Mouse (Mus musculus) CD4-positive, CD25-positive, alpha-beta regulatory T cell, adult 2 months (primary cell): ENCODE data around the gene Arl15.

Source experiments
- DNase-seq: peaks from one replicate; pipeline ENCODE4 v3.0.0-alpha.2; 2012; ENCODE audit warnings: low read depth, low spot score

Arl15 gene

GRCm38 (mm10) chr13:113915700-113916099 is 121.4 kb downstream of the Arl15 start:
- no peak for DNase-seq

- DNase-seq = no peak
These were observed 122.5 kb downstream of the Arl15 start for GRCm38 (mm10) chr13:113916761-113917160.

GRCm38 (mm10) chr13:113917376-113917775 is 123.1 kb downstream of the Arl15 start:
- DNase-seq = no peak

GRCm38 (mm10) chr13:113917868-113918411 is 123.6 kb downstream of the Arl15 start:
- no peak for DNase-seq

- DNase-seq = no peak
These were observed 124.4 kb downstream of the Arl15 start for GRCm38 (mm10) chr13:113918668-113919067.

- DNase-seq = no peak
These were observed 141.4 kb downstream of the Arl15 start for GRCm38 (mm10) chr13:113935697-113936096.

- DNase-seq = no peak
These were observed 142.9 kb downstream of the Arl15 start for GRCm38 (mm10) chr13:113937231-113937630.

GRCm38 (mm10) chr13:113938561-113938960 is 144.3 kb downstream of the Arl15 start:
- no peak for DNase-seq

GRCm38 (mm10) chr13:113939097-113939496 is 144.8 kb downstream of the Arl15 start:
- DNase-seq = no peak

- DNase-seq = no peak
These were observed 145.4 kb downstream of the Arl15 start for GRCm38 (mm10) chr13:113939681-113940080.

GRCm38 (mm10) chr13:113940151-113940550 is 145.8 kb downstream of the Arl15 start:
- no peak for DNase-seq

GRCm38 (mm10) chr13:113941943-113942342 is 147.6 kb downstream of the Arl15 start:
- no peak for DNase-seq

- DNase-seq = no peak
These were observed 153.2 kb downstream of the Arl15 start for GRCm38 (mm10) chr13:113947546-113947945.

GRCm38 (mm10) chr13:113949708-113950107 is 155.4 kb downstream of the Arl15 start:
- no peak for DNase-seq

GRCm38 (mm10) chr13:113950131-113950530 is 155.8 kb downstream of the Arl15 start:
- DNase-seq = no peak

- no peak for DNase-seq
These were observed 163.1 kb downstream of the Arl15 start for GRCm38 (mm10) chr13:113957438-113957837.

GRCm38 (mm10) chr13:113964945-113965344 is 170.6 kb downstream of the Arl15 start:
- no peak for DNase-seq

- DNase-seq = no peak
These were observed 176.4 kb downstream of the Arl15 start for GRCm38 (mm10) chr13:113970706-113971105.

GRCm38 (mm10) chr13:113972401-113972800 is 178.1 kb downstream of the Arl15 start:
- DNase-seq = no peak

GRCm38 (mm10) chr13:113974866-113975265 is 180.6 kb downstream of the Arl15 start:
- no peak for DNase-seq

- no peak for DNase-seq
These were observed 181.4 kb downstream of the Arl15 start for GRCm38 (mm10) chr13:113975722-113976121.

GRCm38 (mm10) chr13:113976936-113977335 is 182.6 kb downstream of the Arl15 start:
- no peak for DNase-seq

GRCm38 (mm10) chr13:113980739-113981460 is 186.6 kb downstream of the Arl15 start:
- DNase-seq = no peak
